Mouse (Mus musculus) neural tube, embryonic 13.5 days (tissue): Measurements from ENCODE around the gene Tsfm. TPM values are rescaled to one million over a fixed set of nuclear protein-coding genes. Genes with fewer than 3 reads are reported as not detected.

ENCODE experiments used
- ATAC-seq: fragments of 200-750 bp; cut with Nextera tagmentation; 2 replicates; pipeline ENCODE4 v1.8.0; 2017; ENCODE audit warnings: low read depth, mild to moderate bottlenecking, moderate TSS enrichment, moderate library complexity
- H3K27ac ChIP-seq: fragments of 300-500 bp; sonication (generic); replicated peaks from 2 replicates; pipeline ENCODE4 v1.5.1; 2015; ENCODE audit warnings: moderate library complexity, mild to moderate bottlenecking, inconsistent platforms
- H3K27me3 ChIP-seq: fragments of 300-500 bp; sonication (generic); 2 replicates; pipeline ENCODE4 v1.6.1; 2015; ENCODE audit warnings: mild to moderate bottlenecking, inconsistent platforms
- H3K36me3 ChIP-seq: fragments of 300-500 bp; sonication (generic); 2 replicates; pipeline ENCODE4 v1.6.1; 2015; ENCODE audit warnings: mild to moderate bottlenecking, inconsistent platforms
- H3K4me1 ChIP-seq: fragments of 300-500 bp; sonication (generic); replicated peaks from 2 replicates; pipeline ENCODE4 v1.6.1; 2015; ENCODE audit warnings: inconsistent platforms
- H3K4me2 ChIP-seq: fragments of 300-500 bp; sonication (generic); 2 replicates; pipeline ENCODE4 v1.6.1; 2015; ENCODE audit warnings: inconsistent platforms, mild to moderate bottlenecking, moderate library complexity
- H3K4me3 ChIP-seq: fragments of 300-500 bp; sonication (generic); 2 replicates; pipeline ENCODE4 v1.5.1; 2015; ENCODE audit warnings: mild to moderate bottlenecking, inconsistent platforms
- H3K9ac ChIP-seq: fragments of 300-500 bp; sonication (generic); 2 replicates; pipeline ENCODE4 v1.6.1; 2015; ENCODE audit warnings: moderate library complexity, mild to moderate bottlenecking, inconsistent platforms
- H3K9me3 ChIP-seq: fragments of 300-500 bp; sonication (generic); 2 replicates; pipeline ENCODE4 v1.6.1; 2016; ENCODE audit warnings: inconsistent platforms
- WGBS: fragments of 180-500 bp; shearing (Covaris S2); methylation state at CpG from one replicate; pipeline ENCODE4 v1.1.7; 2015; 5-methylcytosine and 5-hydroxymethylcytosine counted together
- polyA plus RNA-seq: library from polyadenylated mRNA; unstranded; fragments of >200 nt; fragmentation: Nextera tagmentation; extraction: Ambion mirVana; gene quantifications from 2 replicates; pipeline ENCODE4 v1.2.1, GENCODE M21; 2015

The Tsfm gene
- polyA plus RNA-seq, 1 experiment from 2014 or later: 53.3 TPM

DNA sequence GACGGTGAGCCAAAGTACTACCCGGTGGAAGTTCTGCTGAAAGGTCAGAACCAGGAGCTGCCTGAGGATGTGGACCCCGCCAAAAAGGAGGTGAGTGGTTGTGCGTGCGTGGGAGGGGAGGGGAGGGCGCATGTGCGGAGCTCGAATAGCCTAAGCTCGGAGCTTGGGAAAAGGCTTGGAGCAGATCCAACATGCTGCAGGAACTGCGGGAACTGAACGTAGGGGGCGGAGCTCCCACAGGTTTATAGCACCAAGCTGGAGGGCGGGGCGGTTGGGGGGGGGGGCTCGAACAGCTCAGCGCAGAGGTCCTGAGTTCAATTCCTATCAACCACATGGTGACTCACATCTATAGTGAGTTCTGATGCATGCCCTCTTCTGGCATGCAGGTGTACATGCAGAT lies 12.2 kb downstream of the Tsfm start:
- Histone ChIP-seq H3K27ac (no peak overlapping the region), H3K36me3 (peaks cover 28% of the 10 kb centered on the region), H3K27me3 (no peaks in the 10 kb centered on the region), H3K9ac (no peak overlapping the region), H3K4me3 (no peak overlapping the region), H3K4me1 (no peaks in the 10 kb centered on the region), H3K9me3 (no peaks in the 10 kb centered on the region), H3K4me2 (no peak overlapping the region)
- WGBS: 75% methylated on average over 16 of the region's 16 CpGs
- no peak for ATAC-seq

DNA sequence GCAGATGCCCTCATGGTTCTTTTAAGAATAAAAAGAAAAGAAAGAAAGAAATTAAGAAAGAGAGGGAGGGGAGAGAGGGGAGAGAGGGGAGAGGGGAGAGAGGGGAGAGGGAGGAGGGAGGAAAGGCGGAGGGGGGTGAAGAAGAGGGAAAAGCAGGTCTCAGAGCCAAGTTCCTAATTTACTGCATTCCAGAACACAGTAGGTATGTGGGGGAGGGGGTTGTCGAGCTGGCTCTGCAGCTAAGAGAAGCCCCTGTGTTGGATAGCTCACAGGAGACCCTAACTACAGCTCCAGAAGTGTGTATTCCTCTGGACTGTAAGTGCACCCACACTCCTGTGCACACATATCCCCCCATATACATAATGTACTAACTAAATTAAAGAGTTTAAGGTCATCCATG lies 13.6 kb downstream of the Tsfm start:
- Histone ChIP-seq H3K4me3 (no peak overlapping the region), H3K9me3 (no peaks in the 10 kb centered on the region), H3K36me3 (peaks cover 16% of the 10 kb centered on the region), H3K4me2 (no peak overlapping the region), H3K4me1 (no peaks in the 10 kb centered on the region), H3K27me3 (no peaks in the 10 kb centered on the region), H3K27ac (no peak overlapping the region), H3K9ac (no peak overlapping the region)
- WGBS: 19% methylated on average over 2 of the region's 2 CpGs
- no peak for ATAC-seq

DNA sequence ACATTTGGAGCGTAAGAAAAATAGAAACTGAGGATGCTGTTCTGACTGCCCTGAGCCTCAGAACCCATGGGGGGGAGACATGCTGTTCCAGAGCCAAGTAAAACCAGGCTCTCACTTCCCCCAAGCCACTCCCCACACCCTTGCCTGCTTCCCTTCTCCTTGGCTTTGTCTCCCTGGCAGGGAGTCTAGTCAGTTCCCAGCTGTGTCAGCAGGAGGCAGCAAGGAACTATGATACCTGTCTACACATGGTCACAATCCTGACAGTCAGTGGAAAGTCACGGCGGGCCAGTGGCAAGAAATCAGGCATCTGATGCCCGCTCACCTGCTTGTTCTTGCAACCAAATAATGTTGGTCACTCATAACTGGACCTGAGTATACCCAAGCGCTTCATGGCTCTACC lies 14.2 kb downstream of the Tsfm start:
- no peak for ATAC-seq
- H3K36me3 ChIP-seq: peaks cover 11% of the 10 kb centered on the region; the same call in 1 of the 2 replicates
- H3K9me3 ChIP-seq: no peaks in the 10 kb centered on the region
- no peaks in the 10 kb centered on the region for H3K4me1 ChIP-seq
- H3K27me3 ChIP-seq: no peaks in the 10 kb centered on the region
- H3K4me3 ChIP-seq: no peak overlapping the region
- no peak overlapping the region for H3K4me2 ChIP-seq
- H3K27ac ChIP-seq: no peak overlapping the region
- H3K9ac ChIP-seq: no peak overlapping the region
- WGBS: 63% methylated on average over 5 of the region's 5 CpGs

DNA sequence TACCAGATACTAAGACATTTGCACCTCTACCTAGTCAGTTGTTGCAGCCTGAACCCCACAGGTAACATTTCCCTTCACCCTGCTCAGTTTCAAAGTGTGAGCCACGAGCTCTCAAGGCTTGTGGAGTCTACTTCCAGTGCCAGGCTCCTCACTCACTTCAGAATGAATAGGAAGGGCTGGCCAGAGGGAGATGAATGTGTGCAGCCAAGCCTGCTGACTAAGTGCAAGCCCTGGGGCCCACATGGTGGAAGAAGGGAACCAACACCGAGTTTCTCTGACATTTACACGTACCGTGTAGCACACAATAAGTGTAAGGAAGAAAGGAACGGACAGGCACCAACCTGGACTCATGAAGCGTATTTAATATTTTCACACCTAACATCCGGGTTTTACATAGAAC lies 26.8 kb downstream of the Tsfm start:
- Histone ChIP-seq H3K9ac (no peak overlapping the region), H3K9me3 (no peaks in the 10 kb centered on the region), H3K36me3 (peaks cover 17% of the 10 kb centered on the region), H3K27me3 (no peaks in the 10 kb centered on the region), H3K4me1 (no peaks in the 10 kb centered on the region), H3K4me3 (no peak overlapping the region), H3K4me2 (no peak overlapping the region), H3K27ac (no peak overlapping the region)
- WGBS: 75% methylated on average over 7 of the region's 7 CpGs
- ATAC-seq: no peak

DNA sequence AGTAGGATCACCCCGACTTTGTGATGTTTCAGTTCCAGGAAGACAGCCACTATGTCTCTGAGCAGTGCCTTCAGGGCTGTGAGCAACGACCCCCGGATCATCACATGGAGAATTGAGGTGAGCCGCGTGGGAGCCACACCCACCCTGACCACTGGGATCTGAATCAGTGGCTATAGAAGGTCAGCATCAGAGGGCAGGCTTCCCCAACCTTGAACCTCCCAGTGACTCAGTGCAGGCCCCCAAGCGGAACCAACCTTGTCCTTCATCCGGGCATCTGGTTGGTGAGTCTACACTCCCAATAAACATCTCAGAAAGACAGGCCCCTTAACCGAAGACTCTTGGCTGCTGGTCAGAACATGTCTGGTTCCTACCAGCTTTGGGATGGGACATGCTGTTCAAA lies 27.3 kb downstream of the Tsfm start:
- H3K9me3 ChIP-seq: no peaks in the 10 kb centered on the region
- no peak overlapping the region for H3K27ac ChIP-seq
- no peaks in the 10 kb centered on the region for H3K4me1 ChIP-seq
- 90% methylated on average over 8 of the region's 8 CpGs for WGBS
- H3K36me3 ChIP-seq: peaks cover 22% of the 10 kb centered on the region
- no peak overlapping the region for H3K9ac ChIP-seq
- no peak overlapping the region for H3K4me3 ChIP-seq
- ATAC-seq: no peak
- H3K4me2 ChIP-seq: no peak overlapping the region
- no peaks in the 10 kb centered on the region for H3K27me3 ChIP-seq

DNA sequence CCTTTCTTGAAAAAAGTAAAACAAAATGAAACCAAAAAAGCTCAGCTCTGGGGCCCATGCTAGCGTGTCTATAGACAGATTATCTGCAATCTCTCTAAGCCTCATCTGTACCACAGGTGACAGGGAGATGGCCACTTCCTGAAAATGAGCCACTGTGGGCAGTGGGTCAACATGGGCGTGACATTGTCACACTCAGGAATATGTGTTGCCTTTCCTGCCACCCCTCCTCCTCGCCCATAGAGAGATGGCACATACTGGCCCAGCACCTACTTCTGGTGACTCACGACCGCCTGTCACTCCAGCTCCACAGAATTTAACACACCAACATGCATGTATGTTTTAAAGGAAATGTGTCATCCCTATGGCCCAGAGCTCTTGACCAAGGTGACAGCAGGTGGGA lies 27.9 kb downstream of the Tsfm start:
- Histone ChIP-seq H3K4me2 (no peak overlapping the region), H3K4me3 (no peak overlapping the region), H3K27ac (no peak overlapping the region), H3K4me1 (no peaks in the 10 kb centered on the region), H3K36me3 (peaks cover 28% of the 10 kb centered on the region), H3K9me3 (no peaks in the 10 kb centered on the region), H3K27me3 (no peaks in the 10 kb centered on the region), H3K9ac (no peak overlapping the region)
- 90% methylated on average over 5 of the region's 5 CpGs for WGBS
- ATAC-seq: no peak

DNA sequence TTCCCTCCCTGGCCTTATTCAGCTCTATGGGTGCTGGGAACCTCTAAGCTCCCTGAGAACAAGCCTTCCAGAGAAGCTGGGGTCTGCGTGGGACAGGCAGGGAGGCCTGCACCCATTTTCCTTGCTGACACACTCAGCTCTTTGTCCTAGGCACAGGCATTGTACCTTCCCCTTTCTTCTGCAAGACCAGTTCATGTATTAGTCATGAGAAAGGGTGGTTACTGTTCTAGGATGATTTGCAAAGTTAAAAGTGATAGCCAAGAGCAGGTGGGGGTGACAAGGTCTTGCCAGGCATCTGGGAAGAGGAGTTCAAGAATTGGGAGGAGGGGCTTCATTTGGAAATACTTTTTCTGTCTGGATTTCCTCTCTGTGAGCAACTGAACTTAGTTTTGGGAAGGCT lies 28.6 kb downstream of the Tsfm start:
- 55% methylated on average over 1 of the region's 1 CpGs for WGBS
- no peaks in the 10 kb centered on the region for H3K9me3 ChIP-seq
- no peak overlapping the region for H3K9ac ChIP-seq
- H3K4me1 ChIP-seq: no peaks in the 10 kb centered on the region
- H3K27ac ChIP-seq: no peak overlapping the region
- no peaks in the 10 kb centered on the region for H3K27me3 ChIP-seq
- no peak overlapping the region for H3K4me3 ChIP-seq
- H3K4me2 ChIP-seq: no peak overlapping the region
- peaks cover 35% of the 10 kb centered on the region for H3K36me3 ChIP-seq
- ATAC-seq: no peak

DNA sequence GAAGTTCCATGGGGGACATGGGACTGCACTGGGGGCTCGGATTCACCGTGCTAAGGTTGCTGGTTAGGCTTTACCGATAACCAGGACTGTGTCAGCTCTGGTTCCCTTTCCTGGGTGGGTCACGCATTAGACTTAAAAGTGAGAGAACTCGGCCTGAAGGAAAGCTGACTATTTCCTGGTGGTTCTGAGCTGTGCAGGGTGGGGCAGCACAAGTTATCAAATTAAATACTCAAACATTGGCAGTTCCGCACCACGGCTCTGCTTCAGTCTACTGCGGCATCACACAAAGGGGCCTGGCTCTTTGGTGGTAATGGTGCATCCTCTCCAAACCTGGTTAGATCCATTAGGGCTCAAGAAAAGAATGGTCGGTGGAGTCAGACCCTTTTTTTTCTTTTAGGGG lies 29.3 kb downstream of the Tsfm start:
- peaks cover 35% of the 10 kb centered on the region for H3K36me3 ChIP-seq
- H3K27ac ChIP-seq: no peak overlapping the region
- H3K27me3 ChIP-seq: no peaks in the 10 kb centered on the region
- ATAC-seq: no peak
- H3K4me2 ChIP-seq: no peak overlapping the region
- no peaks in the 10 kb centered on the region for H3K9me3 ChIP-seq
- H3K9ac ChIP-seq: no peak overlapping the region
- H3K4me1 ChIP-seq: no peaks in the 10 kb centered on the region
- WGBS: 90% methylated on average over 9 of the region's 9 CpGs
- H3K4me3 ChIP-seq: no peak overlapping the region

DNA sequence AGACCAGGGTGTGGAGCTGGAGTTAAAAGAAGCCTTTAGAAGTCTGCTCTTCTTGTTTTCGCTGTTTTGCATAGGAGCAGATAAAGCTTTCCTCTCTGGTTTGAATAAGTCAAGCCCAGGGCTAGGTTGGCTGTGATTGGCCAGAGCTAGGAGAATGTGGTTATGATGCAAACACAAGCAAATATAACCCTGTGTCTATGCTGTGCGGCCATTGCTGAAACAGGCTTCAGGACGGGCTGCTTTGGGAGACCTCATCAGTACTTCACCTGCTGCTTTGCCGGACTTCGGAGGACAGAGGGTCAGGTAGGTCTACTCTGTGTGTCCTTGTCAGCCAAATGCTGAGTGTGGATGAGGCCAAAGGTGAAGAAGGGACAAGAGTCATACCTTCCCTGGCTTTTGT lies 30.1 kb downstream of the Tsfm start, which contains the start of gene Avil:
TSS of gene Avil (plus strand) at position 181 of the 400 bp plus-strand sequence.
- H3K27me3 ChIP-seq: no peaks in the 10 kb centered on the region
- no peak within 1 kb of the TSS for H3K27ac ChIP-seq
- H3K4me3 ChIP-seq: no peak within 1 kb of the TSS
- ATAC-seq: no peak
- 88% methylated on average over 5 of the region's 5 CpGs for WGBS
- no peaks in the 10 kb centered on the region for H3K4me1 ChIP-seq
- no peak within 1 kb of the TSS for H3K4me2 ChIP-seq
- H3K9me3 ChIP-seq: no peaks in the 10 kb centered on the region
- no peak within 1 kb of the TSS for H3K9ac ChIP-seq
- H3K36me3 ChIP-seq: peaks cover 42% of the 10 kb centered on the region

DNA sequence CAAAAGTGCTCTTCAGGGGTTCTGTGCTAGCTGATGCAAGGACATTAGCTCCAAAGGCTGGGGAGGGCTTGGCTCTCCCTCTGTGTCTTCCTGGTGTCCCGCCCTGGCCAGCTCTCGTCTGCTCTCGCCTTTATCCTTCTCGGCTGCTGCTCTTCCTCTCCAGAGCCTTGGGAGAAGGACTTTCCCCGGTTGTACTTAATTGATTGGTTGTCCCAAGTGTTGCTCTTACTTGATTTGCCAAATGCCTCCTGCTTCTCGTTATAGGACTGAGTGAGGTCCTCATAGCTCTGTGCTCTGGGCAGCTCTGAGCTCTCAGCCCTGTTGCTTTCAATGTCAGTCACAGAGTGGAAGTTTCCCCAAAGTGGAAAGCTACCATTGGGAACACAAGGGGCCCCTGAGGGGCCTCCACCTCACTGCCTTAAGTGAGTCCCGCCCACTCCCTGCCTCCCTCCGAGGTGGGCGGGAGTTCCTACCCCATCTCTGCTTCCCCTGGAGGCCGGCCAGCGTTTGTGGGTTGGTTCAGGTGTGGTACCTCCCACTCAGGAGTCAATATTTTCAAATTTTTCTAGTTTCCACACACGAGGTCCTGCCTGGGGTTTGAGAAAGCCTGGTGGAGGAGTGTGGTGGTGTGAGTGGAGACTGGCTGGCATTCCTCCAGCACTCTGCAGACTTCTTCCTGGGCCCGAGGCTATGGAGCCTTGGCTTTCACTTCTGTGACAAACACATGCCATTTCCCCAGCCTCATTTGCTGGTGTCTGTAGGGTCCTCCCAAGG lies 33.1 kb downstream of the Tsfm start:
- H3K4me1 ChIP-seq: no peaks in the 10 kb centered on the region
- no peak overlapping the region for H3K4me2 ChIP-seq
- no peak for ATAC-seq
- no peaks in the 10 kb centered on the region for H3K9me3 ChIP-seq
- no peaks in the 10 kb centered on the region for H3K27me3 ChIP-seq
- no peak overlapping the region for H3K27ac ChIP-seq
- H3K9ac ChIP-seq: no peak overlapping the region
- peaks cover 72% of the 10 kb centered on the region for H3K36me3 ChIP-seq
- H3K4me3 ChIP-seq: no peak overlapping the region
- 82% methylated on average over 13 of the region's 13 CpGs for WGBS

DNA sequence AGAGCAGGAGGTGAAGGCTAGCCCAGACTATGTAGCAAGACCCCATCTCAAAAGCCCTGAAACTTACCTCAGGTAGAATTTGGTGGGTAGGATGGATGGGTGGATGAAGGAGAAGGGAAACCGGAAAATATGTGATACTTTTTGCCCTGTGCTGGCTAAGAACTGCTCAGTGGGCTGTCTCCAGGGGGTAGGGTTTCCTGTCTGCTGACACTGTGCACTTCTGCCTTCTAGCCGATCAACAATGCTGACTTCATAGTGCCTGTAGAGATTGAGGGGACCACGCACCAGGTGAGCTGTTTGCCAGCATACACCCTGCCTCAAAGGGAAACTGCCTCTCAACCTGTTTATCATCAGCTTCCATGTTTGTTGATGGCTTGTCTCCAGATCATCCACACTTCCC lies 37.0 kb downstream of the Tsfm start:
- Histone ChIP-seq H3K4me2 (no peak overlapping the region), H3K4me1 (peaks cover 26% of the 10 kb centered on the region), H3K27ac (no peak overlapping the region), H3K36me3 (peaks cover 58% of the 10 kb centered on the region), H3K9me3 (no peaks in the 10 kb centered on the region), H3K27me3 (no peaks in the 10 kb centered on the region), H3K9ac (no peak overlapping the region), H3K4me3 (no peak overlapping the region)
- no peak for ATAC-seq
- WGBS: 90% methylated on average over 3 of the region's 3 CpGs

DNA sequence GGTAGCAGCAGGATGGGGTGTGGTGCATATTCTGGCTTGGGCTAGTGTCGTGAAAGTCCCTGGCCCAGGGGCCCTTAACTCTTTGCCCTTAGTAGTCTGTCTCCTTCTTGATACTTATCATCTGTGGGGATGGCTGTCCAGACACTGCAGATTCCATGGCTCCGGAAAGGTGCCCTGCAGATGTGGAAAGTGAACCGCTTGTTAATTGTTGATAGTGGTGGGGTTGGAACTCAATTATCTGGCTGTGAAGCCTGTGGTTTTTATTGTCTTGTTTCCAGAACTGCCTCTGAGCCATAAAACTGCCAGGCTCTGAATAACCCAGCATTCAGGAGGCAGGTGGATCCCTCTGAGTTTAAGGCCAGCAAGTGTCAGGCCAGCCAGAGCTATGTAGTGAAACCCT lies 39.0 kb downstream of the Tsfm start:
- H3K4me1 ChIP-seq: peaks cover 46% of the 10 kb centered on the region
- H3K4me2 ChIP-seq: no peak overlapping the region
- H3K9ac ChIP-seq: no peak overlapping the region
- no peaks in the 10 kb centered on the region for H3K9me3 ChIP-seq
- no peak overlapping the region for H3K27ac ChIP-seq
- H3K4me3 ChIP-seq: no peak overlapping the region
- no peak for ATAC-seq
- WGBS: 20% methylated on average over 3 of the region's 3 CpGs
- no peaks in the 10 kb centered on the region for H3K27me3 ChIP-seq
- H3K36me3 ChIP-seq: peaks cover 43% of the 10 kb centered on the region
